Mouse (Mus musculus): ENCODE measurements around the gene Emc9. TPM values are rescaled to one million over a fixed set of nuclear protein-coding genes. Genes with fewer than 3 reads are reported as not detected.

Emc9 gene
- polyA plus RNA-seq, 1 experiment: 23.0 TPM

GRCm38 (mm10) chr14:55615876-55616275, 30.8 kb upstream of the Emc9 start:
- no peak for TF ChIP-seq POLR2A (IDR thresholded peaks at IDR 0.05; ENCODE audit: low read depth, low read length)
- no peak for TF ChIP-seq CTCF (IDR thresholded peaks at IDR 0.05; ENCODE audit: extremely low read depth, insufficient read length, insufficient replicate concordance, low read depth, low read length)
- 45% methylated on average over 2 of the region's 2 CpGs for WGBS
- Histone ChIP-seq H3K4me1 (ENCODE audit: control insufficient read depth, insufficient read depth, insufficient read length, low read length) (peaks cover 12% of the 10 kb centered on the region; the same call in 1 of the 2 replicates), H3K27me3 (ENCODE audit: control insufficient read depth, insufficient read depth, low read length) (no peaks in the 10 kb centered on the region), H3K4me3 (ENCODE audit: low read depth, low read length) (no peak overlapping the region), H3K36me3 (ENCODE audit: control insufficient read depth, insufficient read depth, low read length) (no peaks in the 10 kb centered on the region), H3K27ac (ENCODE audit: insufficient read depth, low read depth, low read length) (no peak overlapping the region)

- WGBS: 63% methylated on average over 7 of the region's 7 CpGs
- Histone ChIP-seq H3K4me1 (ENCODE audit: control insufficient read depth, insufficient read depth, insufficient read length, low read length) (peaks cover 12% of the 10 kb centered on the region; the same call in 1 of the 2 replicates), H3K36me3 (ENCODE audit: control insufficient read depth, insufficient read depth, low read length) (peaks cover 8% of the 10 kb centered on the region), H3K27me3 (ENCODE audit: control insufficient read depth, insufficient read depth, low read length) (no peaks in the 10 kb centered on the region), H3K27ac (ENCODE audit: insufficient read depth, low read depth, low read length) (no peak overlapping the region), H3K4me3 (ENCODE audit: low read depth, low read length) (no peak overlapping the region)
- TF ChIP-seq CTCF (IDR thresholded peaks at IDR 0.05; ENCODE audit: extremely low read depth, insufficient read length, insufficient replicate concordance, low read depth, low read length): no peak
- TF ChIP-seq POLR2A (IDR thresholded peaks at IDR 0.05; ENCODE audit: low read depth, low read length): no peak
These were observed 29.6 kb upstream of the Emc9 start for GRCm38 (mm10) chr14:55614565-55615178.

- Histone ChIP-seq H3K27me3 (ENCODE audit: control insufficient read depth, insufficient read depth, low read length) (no peaks in the 10 kb centered on the region), H3K4me3 (ENCODE audit: low read depth, low read length) (no peak overlapping the region), H3K4me1 (ENCODE audit: control insufficient read depth, insufficient read depth, insufficient read length, low read length) (peaks cover 9% of the 10 kb centered on the region; the same call in 1 of the 2 replicates), H3K36me3 (ENCODE audit: control insufficient read depth, insufficient read depth, low read length) (peaks cover 22% of the 10 kb centered on the region), H3K27ac (ENCODE audit: insufficient read depth, low read depth, low read length) (no peak overlapping the region)
- TF ChIP-seq CTCF (IDR thresholded peaks at IDR 0.05; ENCODE audit: extremely low read depth, insufficient read length, insufficient replicate concordance, low read depth, low read length) (no peak), POLR2A (IDR thresholded peaks at IDR 0.05; ENCODE audit: low read depth, low read length) (no peak)
- 29% methylated on average over 6 of the region's 6 CpGs for WGBS
These were observed 28.2 kb upstream of the Emc9 start for GRCm38 (mm10) chr14:55613346-55613745.

- peaks cover 52% of the 10 kb centered on the region for H3K36me3 ChIP-seq (ENCODE audit: control insufficient read depth, insufficient read depth, low read length)
- H3K27ac ChIP-seq (ENCODE audit: insufficient read depth, low read depth, low read length): no peak overlapping the region
- peaks cover 27% of the 10 kb centered on the region; the same call in 1 of the 2 replicates for H3K4me1 ChIP-seq (ENCODE audit: control insufficient read depth, insufficient read depth, insufficient read length, low read length)
- 96% methylated on average over 6 of the region's 6 CpGs for WGBS
- H3K4me3 ChIP-seq (ENCODE audit: low read depth, low read length): no peak overlapping the region
- H3K27me3 ChIP-seq (ENCODE audit: control insufficient read depth, insufficient read depth, low read length): no peaks in the 10 kb centered on the region
- TF ChIP-seq CTCF (IDR thresholded peaks at IDR 0.05; ENCODE audit: extremely low read depth, insufficient read length, insufficient replicate concordance, low read depth, low read length) (no peak), POLR2A (IDR thresholded peaks at IDR 0.05; ENCODE audit: low read depth, low read length) (no peak)
These were observed 23.2 kb upstream of the Emc9 start for GRCm38 (mm10) chr14:55608339-55608738.

- Histone ChIP-seq H3K4me1 (ENCODE audit: control insufficient read depth, insufficient read depth, insufficient read length, low read length) (peaks cover 23% of the 10 kb centered on the region; the same call in 1 of the 2 replicates), H3K27ac (ENCODE audit: insufficient read depth, low read depth, low read length) (peak overlapping the region; percentile 91), H3K4me3 (ENCODE audit: low read depth, low read length) (peak overlapping the region; percentile 28), H3K36me3 (ENCODE audit: control insufficient read depth, insufficient read depth, low read length) (peaks cover 76% of the 10 kb centered on the region), H3K27me3 (ENCODE audit: control insufficient read depth, insufficient read depth, low read length) (no peaks in the 10 kb centered on the region)
- TF ChIP-seq CTCF (IDR thresholded peaks at IDR 0.05; ENCODE audit: extremely low read depth, insufficient read length, insufficient replicate concordance, low read depth, low read length) (no peak), POLR2A (IDR thresholded peaks at IDR 0.05; ENCODE audit: low read depth, low read length) (no peak)
- 85% methylated on average over 16 of the region's 16 CpGs for WGBS
These were observed 20.8 kb upstream of the Emc9 start for GRCm38 (mm10) chr14:55605743-55606459.

GRCm38 (mm10) chr14:55604823-55605222, 19.7 kb upstream of the Emc9 start:
- WGBS: 67% methylated on average over 11 of the region's 11 CpGs
- TF ChIP-seq POLR2A (IDR thresholded peaks at IDR 0.05; ENCODE audit: low read depth, low read length) (no peak), CTCF (IDR thresholded peaks at IDR 0.05; ENCODE audit: extremely low read depth, insufficient read length, insufficient replicate concordance, low read depth, low read length) (no peak)
- H3K27me3 ChIP-seq (ENCODE audit: control insufficient read depth, insufficient read depth, low read length): no peaks in the 10 kb centered on the region
- H3K4me3 ChIP-seq (ENCODE audit: low read depth, low read length): peak overlapping the region; percentile 55
- peak overlapping the region; percentile 100 for H3K27ac ChIP-seq (ENCODE audit: insufficient read depth, low read depth, low read length)
- H3K36me3 ChIP-seq (ENCODE audit: control insufficient read depth, insufficient read depth, low read length): peaks cover 79% of the 10 kb centered on the region
- H3K4me1 ChIP-seq (ENCODE audit: control insufficient read depth, insufficient read depth, insufficient read length, low read length): peaks cover 23% of the 10 kb centered on the region; the same call in 1 of the 2 replicates
